Mouse (Mus musculus) CD4-positive, CD25-positive, alpha-beta regulatory T cell, adult 4 months (primary cell): ENCODE measurements around the gene Cobl. TPM values are rescaled to one million over a fixed set of nuclear protein-coding genes. Genes with fewer than 3 reads are reported as not detected.

ENCODE experiments used
- ATAC-seq: one replicate; pipeline ENCODE4 v1.8.0; 2017
- polyA plus RNA-seq, 2 experiments: library from polyadenylated mRNA; unstranded; fragments of 100-300 nt; shearing (Covaris generic); gene quantifications; one replicate each; pipeline ENCODE4 v1.2.1; 2017

The Cobl gene
- under 1 TPM in 1 of 2 experiments, not detected in 1; 0.78 TPM for polyA plus RNA-seq

DNA sequence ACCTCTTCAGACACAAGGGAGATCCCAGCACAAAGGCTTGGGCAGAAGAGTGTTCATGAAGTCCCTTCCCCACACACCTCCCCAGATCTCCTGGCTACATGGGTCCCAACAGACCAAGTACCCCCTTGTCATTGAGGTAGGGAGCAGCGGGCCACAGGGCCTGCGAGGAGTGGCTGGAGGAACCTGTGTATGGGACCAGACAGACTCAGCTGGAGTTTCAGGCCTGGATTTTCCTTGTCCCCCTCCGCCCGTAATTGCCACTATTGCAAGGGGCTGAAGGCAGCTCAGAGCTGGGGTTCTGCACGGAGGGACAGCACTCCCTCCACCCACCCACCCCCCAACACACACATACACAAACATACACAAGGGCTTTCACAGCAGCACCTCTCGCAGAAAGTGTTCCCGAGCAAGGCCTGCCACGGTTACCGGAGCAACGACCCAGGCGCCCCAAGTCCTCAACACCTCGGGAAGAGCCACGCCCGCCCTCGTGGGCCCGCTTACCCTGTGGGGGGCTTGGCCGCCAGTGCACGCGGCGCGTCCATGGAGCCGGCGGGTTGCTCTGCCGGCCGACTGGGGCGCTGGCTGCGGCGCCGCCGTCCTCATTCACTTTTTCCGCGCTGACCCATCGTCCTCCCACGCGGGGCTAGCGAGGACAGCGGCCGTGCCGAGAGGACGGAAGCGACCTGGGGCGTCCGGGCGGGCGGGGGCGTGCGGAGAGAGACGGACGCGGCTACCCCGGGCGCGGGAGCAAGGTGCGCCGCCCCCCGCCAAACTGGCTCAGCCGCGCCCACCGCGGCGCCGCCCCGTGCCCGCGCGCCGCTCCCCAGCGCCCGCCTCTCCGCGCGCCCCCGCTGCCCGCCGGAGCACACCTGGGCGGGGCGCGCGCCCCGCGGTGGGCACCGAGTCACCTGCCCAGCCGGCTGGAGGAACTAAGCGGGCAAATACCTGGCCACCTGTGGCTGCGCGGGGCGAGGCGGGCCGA lies at the start of gene Cobl:
TSS of gene Cobl (minus strand) at position 780 of the 982 bp plus-strand sequence.
- no peak for ATAC-seq

DNA sequence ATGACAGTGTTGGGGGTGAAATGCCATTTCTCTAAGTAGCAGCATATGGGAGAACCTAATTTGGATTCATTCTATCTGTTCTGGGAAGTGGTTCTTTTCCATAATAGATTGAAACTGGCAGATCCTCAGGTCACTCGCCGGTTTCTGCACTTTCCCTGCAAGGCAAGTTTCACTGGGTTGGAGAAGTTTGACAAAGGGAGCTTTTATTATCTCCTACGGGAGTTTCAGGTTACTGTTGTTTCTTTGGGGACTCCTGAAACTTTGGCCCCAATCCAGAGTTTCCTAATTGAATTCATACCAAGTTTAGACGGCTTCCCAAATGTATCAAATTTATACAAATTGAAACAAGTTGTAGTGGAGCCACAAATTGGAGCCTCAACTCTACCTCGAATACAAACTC lies 49.0 kb upstream of the Cobl start:
- ATAC-seq = no peak

DNA sequence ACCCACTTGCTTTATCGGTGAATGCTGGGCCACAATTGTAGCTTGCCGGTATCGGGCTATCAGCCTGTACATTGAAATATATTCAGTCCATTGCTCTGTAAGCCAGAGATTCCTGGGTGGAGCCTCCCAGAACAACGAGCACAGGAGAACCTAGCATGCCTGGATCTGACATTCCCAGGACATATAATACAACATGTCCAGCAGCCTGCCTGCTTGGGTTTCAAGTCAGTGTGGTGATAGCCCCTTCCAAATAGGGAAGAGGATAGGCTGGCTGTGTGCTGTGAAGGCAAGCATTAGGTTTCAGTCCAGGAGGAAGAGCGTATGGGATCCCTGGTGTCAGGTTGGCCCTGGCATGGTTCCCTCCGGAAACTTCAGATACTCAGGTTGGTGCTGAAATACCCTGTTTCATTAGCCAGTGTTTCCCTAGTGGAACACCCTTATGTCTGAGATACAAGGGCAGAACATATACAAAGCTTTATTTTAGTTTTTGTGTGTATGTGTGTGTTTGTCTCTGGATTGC lies 41.7 kb upstream of the Cobl start:
- ATAC-seq = no peak

DNA sequence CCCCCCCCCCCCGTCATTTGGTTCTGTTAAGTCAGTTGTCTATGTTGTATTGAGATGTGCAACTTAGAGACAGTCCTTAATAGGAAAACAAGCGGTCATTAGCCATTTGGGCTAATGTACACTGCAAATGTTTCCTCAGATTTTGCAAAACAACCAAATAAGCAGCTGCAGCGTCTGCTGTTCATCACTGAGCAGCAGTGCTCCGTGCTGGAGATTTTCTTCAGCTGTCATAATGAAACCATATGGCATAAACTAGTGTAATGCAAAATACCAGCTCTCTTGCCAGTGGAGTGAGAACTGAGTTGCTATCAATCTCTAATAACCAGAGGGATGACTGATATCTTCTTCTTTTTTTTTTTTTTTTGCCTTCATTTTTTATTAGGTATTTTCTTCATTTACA lies 39.0 kb upstream of the Cobl start:
- no peak for ATAC-seq

DNA sequence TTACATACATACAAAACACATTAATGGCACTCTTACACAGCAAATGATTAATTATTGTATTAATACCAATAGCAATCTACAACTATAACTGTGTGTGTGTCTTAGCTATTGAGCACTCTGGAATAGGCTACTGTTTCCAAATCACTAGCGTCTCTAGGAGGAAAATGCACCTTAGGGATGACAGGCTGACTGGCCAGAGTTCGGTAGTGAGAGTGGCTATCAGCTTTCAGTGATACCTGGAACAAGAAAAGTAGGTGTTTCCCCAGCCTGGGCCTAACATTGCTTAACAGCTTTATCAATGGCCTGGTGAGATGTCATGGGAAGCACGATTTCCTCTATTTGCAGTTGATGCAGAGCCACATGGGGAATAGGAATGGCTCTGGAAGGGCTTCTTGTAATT lies 37.0 kb upstream of the Cobl start:
- ATAC-seq = no peak

DNA sequence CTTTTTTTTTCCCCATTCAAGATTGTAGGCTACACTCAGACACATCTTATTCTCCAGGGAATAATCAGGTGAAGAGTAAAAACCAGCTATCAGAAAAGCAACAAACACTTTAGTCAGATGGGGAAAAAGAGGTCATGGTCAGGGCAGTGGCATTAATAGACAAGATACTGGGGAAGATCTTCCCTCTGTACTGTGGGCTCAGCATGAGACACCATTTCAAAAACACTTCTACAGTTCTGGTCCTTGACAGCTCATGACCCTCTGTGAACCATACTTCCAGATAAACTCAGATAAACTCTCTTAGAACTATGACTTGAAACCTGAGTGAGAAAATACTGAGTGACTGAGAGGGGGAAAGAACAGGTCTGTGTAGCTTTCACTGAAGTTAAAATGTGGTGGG lies 29.0 kb upstream of the Cobl start:
- ATAC-seq = no peak

DNA sequence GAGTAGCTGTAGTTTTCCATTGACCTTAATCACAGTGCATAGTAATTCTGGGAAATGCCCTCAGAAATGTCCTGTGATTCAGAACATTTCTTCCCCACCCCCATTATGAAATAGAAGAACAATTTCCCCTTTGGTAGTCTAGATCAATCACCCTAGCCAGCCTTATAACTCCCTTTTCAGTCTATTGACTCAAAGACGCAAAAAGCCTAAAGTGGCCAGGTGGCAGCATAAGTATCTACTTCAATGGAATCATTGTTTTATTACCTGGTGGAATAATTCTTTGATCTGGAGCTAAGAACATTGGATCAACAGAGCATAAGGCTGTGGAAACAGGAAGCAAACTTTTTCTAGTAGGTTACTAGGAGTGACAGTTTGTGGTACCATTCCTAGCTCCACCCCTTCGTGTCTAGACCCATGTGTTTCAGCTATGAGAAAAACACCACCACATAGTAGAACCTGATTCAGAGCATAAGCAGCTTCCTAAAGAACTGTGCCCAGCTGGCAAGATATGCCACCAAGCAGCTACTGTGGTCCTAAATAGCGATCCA lies 15.2 kb upstream of the Cobl start:
- ATAC-seq = no peak

DNA sequence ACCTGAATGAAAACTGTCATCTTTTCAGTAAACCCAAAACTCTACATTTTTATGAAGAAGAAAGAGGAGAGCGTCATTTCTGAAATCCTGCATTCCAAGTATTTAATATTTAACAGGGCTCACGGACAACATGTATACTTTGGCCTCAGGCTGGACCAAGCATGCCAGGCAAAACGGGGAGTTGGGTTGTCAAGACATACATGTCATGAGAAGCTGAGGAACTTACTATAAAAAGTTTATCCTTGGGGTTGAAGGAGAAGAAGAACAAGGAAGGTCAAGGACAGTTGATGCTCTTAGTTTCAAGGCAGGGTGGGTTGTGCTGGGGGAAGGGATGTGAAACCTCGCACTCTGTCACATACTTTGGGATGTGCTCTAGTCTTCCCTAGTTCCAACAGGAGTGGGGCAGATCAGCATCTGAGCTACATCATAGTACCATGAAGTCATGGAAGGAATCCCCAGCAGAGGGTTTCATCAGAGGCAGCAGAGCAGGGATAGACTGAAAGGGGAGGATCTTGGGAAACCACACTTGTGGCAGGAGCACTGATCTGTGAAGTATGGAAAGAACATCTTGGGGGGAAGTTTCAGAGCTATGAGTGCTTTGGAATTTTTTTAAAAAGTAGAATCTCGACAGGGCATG lies 9.7 kb upstream of the Cobl start:
- no peak for ATAC-seq

DNA sequence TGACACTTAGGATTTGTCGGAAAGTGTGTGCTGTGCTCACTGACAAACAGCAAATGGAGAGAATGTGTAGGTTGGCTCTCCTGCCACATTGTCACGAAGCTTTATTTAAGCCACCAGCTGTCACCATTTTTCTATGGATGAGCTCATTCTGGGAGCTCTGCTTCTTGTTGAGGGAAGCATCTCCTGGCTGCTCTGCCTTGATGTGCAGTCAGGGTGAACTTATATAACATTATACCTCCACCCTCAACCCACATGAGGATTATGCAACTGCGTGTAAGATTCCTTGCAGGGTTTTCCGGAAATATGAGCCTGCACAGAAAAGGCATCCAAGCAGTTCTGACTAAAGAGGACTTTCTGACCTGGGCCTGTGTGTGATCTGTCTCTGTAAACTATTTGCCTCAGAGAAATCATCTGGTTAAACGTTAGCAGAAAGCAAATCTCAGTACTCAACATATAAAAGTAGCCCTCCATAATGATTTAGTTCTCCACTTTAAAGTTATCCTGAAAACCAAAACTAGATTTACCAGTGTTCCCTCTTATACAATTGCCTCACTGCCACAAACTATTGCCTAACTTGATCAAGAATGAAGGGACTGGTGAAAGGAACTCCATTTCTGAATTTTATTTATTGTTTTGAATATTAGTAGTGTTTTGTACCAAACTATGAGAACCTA lies 9.0 kb upstream of the Cobl start:
- no peak for ATAC-seq

DNA sequence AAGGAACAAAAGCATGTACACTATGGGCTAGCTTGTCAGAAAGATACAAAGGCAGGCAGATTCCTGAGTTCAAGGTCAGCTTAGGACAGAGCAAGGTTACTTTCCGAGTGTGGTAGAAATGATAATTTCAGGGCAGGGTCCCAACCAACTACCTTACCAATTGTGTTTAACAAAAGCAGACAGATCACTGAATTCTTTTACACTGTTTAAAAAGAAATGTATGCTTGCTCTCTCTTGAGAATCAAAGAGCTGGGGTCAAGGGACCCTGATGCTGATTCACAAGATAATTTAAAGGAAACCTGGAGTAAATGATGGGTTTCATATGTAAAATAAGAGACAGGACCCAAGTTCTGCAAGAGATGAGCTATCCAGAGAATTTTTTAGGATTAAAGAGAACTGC lies 4.9 kb upstream of the Cobl start:
- no peak for ATAC-seq

DNA sequence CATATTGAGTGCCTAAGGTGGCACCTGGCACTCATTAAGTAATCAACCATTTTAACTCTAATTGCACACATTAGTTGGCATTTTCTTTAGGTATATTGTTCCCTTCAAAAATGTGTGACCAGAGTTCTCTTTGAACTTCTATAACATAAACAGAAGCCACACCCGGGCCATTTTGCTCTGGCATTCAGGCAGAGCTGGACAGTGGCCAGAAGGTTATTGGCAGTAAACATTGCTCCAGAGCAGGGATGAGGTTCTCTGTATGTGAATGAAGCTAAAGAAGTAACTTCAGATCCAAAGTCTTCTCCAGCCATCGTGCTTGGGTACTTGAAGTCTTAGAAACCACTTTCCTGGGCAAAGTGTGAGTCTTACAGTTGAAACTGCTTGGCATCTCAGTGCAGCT lies 3.9 kb upstream of the Cobl start:
- ATAC-seq = no peak

DNA sequence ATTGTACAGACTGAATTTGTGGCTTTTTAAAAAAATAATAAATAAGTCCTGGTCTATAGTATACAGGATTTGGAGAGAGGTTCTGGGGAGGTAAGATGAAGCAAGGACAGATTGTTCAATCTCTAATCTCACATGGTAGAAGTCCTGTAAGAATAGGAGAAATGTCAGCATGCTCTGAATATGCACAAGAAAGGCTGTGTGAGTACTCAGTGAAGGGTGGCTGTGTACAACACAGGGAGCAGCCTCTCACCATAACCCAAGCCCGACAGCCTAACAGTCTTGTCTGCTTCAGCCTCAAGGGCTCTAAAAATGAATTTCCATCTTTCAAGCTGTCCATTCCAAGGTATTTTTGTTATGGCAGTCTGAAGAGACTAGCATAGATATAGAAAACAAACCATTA lies 3.1 kb upstream of the Cobl start:
- ATAC-seq = no peak

DNA sequence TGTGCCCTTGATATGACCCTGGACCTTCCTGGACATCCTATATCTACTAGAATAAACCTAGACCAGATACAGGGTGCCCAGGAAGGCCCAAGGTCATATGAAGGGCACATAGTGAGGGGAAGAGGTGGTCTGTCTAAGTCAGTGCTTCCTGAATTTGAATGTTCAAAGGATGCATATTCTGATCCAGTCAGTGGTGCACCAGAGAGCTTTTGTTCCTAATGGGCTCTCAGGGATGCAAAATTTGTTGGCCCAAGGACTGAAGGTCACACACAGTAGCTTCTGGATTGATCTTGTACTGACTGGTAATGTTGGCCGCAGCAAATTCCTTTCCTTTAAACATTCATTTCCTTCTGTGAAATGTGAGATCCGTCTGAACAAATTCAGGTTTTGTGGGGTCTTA lies 2.5 kb upstream of the Cobl start:
- ATAC-seq = no peak

DNA sequence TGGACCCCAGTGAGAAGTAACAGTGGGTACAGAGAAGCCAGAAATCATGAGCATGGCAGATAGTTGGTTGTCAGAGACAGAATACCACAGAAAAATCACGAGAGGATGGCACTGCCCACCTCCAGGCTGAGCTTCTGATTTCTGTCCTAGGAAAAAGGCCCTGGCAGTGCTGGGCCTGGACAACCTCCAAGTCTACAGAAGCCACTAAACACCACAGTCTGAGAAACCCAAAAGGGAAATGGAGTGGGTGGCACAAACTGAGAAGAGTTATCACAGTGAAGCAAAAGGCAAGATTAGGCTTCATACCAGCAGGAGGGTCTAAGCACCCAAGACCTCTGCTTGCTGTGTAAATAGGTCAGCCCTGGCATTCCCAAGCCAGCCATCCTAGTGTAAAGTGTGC lies 1.8 kb upstream of the Cobl start:
- ATAC-seq = no peak

DNA sequence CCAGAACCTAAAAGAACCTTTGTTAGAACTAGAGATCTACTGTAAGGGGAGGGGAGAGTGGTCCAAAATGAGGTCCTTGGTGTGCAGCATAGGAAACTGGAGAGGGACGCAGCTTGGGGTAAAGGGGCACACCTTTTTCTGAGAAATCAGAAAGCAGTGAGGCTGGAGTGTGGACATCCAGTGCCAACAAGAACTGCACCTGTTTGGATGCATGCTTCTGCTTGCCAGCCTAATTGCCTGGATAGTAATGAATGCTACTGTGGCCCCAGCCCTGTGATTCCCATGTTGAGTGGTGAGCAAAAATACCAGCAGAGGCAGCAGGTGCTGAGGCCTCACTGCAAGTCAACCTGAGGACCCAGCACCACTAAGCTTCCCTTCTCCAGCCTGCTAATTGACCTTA lies 469 bp upstream of the Cobl start:
- no peak for ATAC-seq

DNA sequence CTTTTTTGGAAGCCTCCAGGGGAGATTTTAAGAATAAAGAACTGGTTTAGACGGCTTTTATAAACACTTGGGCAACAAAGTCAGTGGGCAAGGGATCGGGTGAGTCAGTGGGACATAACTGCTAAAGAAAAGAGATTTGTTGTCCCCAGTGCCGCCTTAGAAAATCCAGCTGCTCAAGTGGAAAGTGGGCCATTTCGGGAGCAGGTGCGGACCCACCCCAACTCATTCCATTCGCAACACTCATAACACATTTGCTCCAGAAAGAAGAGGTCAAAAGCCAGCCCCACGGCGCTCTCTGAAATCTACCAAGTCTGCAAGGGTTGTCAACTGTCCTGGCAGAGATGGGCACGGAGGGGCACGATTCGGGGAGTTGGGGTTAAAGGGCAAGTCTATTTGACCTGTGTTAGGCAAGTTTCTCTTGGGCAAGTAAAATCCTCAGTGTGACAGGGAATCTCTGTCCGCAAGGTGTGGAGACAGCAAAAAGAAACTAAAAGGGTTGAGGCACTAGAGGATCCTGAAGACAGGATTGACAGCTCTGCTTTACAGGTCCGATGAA lies 1.1 kb downstream of the Cobl start:
- ATAC-seq = no peak

DNA sequence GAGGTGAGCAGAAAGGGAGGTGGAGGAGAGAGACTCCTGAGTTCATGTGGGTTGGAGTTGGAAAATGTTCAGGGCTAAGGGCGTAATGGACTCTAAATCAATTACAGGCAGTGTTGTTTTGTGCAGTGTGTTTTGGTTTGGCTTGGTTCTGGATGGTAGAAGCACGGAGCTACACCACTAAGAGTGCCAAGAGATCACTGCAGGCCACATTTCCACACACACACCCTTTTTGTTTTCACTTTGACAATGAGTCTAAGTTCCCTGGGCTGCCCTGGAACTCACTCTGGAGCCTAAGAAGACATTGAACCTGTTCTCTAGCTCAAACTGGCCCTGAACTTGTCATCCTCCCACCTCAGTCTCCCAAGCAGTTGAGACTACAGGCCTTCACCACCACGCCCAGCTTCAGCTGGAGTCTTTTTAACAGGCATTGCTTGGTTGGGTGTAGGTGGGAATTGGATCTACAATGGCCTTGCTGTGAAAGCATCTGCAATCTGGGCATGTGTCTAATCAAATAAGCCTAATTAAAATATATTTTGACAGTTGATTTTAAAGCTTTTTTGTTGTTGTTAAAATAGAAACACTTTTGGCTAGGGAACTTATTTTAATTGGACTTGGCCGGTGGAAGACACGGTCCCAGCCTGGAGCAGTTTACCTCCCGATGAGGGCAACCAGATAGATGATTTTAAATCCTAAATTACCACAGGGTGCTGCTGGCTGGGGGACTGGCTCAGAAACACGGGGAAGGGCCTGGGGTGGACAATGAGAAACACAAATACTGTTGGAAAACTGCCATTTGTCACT lies 4.8 kb downstream of the Cobl start:
- ATAC-seq = no peak

DNA sequence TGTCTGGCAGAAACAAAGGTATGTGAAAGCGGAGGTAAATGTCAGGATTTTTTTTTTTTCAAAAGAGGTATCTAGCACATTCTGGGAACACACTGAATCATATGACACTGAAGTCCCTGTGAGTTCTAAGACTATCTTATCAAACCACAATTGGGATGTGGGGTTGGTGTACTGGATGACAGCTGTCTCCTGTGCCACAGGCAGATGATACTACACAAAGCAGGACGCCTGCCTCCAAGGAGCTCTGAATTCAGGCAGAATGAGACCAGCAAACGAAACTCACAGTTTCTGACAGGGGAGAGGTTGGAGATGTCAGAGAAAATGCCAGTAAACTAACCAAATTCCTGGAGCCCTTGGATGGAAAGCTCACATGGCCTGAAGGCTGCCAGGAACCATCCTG lies 5.9 kb downstream of the Cobl start:
- ATAC-seq = no peak

DNA sequence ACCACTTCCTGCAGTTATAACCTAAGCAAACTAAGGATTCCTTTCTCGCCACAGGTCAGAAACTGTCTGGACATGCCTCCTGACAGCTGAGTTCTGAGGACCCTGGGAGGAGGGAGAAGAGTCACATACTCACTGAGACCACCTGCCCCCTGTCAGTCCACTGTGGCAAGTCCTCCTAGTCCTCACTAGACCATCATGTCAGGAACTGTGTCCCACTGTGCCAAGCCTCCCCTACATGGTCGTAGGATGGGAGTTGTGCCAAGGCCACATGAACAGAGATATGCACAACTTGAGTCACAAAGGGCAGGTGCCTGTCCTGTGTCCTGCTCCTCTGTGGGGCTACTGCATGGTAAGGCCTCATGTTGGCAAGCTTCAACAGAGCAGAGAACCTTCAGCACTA lies 6.4 kb downstream of the Cobl start:
- ATAC-seq = no peak

DNA sequence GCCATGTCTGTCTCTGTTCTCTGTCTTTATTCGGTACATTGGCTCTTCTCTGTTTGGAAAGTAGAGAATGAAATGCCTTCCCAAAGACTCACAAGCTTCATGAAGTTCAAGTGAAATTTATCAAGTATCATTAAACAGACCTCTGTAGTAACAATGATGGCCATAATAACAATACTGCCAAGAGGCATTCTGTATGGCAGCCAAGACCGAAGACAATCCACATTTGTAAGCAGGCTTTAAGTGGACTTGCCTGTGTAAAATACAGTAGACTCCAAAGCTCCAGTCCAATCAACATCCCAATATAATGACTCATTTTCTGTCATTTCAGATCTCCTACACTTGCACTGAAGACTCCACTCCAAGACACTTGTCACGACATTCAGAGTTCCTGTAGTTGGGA lies 16.7 kb downstream of the Cobl start:
- no peak for ATAC-seq

DNA sequence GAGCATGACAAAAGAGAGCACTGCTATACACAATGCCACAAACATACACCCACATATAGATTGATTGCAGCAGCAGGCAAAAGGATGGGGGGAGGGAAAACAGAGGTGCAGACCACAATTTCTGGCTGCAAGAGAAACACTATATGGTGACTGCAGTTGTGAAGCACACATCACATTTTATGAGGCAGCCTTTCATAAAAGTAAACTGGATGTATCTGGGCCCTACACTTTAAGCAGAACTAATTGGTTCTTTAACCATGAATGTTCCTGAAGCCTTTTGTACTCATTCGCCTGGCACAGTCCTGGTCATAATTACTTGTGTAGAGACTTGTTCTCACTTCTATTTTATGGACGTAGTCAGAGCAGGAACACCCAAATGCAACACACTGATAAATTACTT lies 19.5 kb downstream of the Cobl start:
- no peak for ATAC-seq

DNA sequence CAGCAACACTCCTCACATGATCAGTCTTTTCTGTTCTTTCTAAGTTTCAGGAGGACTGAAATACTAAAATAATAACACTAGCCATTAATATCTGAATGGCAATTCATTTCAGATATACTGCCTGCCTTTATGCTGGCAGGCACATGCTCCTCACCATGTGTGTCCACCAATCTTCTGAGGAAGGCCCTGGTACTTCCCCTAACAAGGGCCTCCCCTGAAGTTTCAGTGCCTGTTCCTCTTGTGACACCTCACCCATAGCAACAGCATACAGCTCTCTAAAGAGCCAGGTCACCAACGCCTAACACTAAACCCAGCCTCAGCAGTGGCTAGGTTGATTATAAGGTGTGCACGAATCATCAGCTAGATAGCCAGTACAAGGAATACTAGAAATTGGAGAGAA lies 20.5 kb downstream of the Cobl start:
- no peak for ATAC-seq
